Mouse (Mus musculus): ENCODE data around the gene Slc24a5.
"Not testable (repeated sequence)": the region's sequence is repeated elsewhere in the genome, so short reads cannot be mapped to it uniquely, and the experiment has no call there.

The Slc24a5 gene

GRCm38 (mm10) chr2:125067894-125068293 is at the start of gene Slc24a5:
Slc24a5 (plus strand) TSS chr2:125068124.
- DNase-seq (ENCODE audit: low spot score), result no peak

- no peak for DNase-seq (ENCODE audit: low spot score)
Observed at GRCm38 (mm10) chr2:125024386-125024785, 43.5 kb upstream of the Slc24a5 start.

- DNase-seq (ENCODE audit: low spot score), result no peak
Observed at GRCm38 (mm10) chr2:125026358-125027000, 41.4 kb upstream of the Slc24a5 start.

GRCm38 (mm10) chr2:125030591-125030990 is 37.3 kb upstream of the Slc24a5 start:
- DNase-seq (ENCODE audit: low spot score), result no peak

GRCm38 (mm10) chr2:125031111-125031510 is 36.8 kb upstream of the Slc24a5 start:
- DNase-seq (ENCODE audit: low spot score), result no peak

- DNase-seq (ENCODE audit: low spot score), result no peak
Observed at GRCm38 (mm10) chr2:125031562-125032257, 36.2 kb upstream of the Slc24a5 start.

GRCm38 (mm10) chr2:125032258-125032973 is 35.5 kb upstream of the Slc24a5 start:
- no peak for DNase-seq (ENCODE audit: low spot score)

- DNase-seq (ENCODE audit: low spot score), result no peak
Observed at GRCm38 (mm10) chr2:125033042-125033743, 34.7 kb upstream of the Slc24a5 start.

GRCm38 (mm10) chr2:125055316-125055903 is 12.5 kb upstream of the Slc24a5 start:
- DNase-seq (ENCODE audit: low spot score), result no peak

GRCm38 (mm10) chr2:125057250-125057815 is 10.6 kb upstream of the Slc24a5 start:
- no peak for DNase-seq (ENCODE audit: low spot score)

- DNase-seq (ENCODE audit: low spot score), result no peak
Observed at GRCm38 (mm10) chr2:125061451-125061850, 6.5 kb upstream of the Slc24a5 start.

- DNase-seq (ENCODE audit: low spot score), result no peak
Observed at GRCm38 (mm10) chr2:125062944-125063343, 5.0 kb upstream of the Slc24a5 start.

GRCm38 (mm10) chr2:125067373-125067772 is 551 bp upstream of the Slc24a5 start:
- no peak for DNase-seq (ENCODE audit: low spot score)

GRCm38 (mm10) chr2:125068696-125069095 is 772 bp downstream of the Slc24a5 start:
- DNase-seq (ENCODE audit: low spot score), result no peak

GRCm38 (mm10) chr2:125073056-125073780 is 5.3 kb downstream of the Slc24a5 start:
- DNase-seq (ENCODE audit: low spot score), result no peak

GRCm38 (mm10) chr2:125083879-125084278 is 16.0 kb downstream of the Slc24a5 start:
- no peak for DNase-seq (ENCODE audit: low spot score)

GRCm38 (mm10) chr2:125088757-125089156 is 20.8 kb downstream of the Slc24a5 start:
- no peak for DNase-seq (ENCODE audit: low spot score)

GRCm38 (mm10) chr2:125092123-125092522 is 24.2 kb downstream of the Slc24a5 start:
- DNase-seq (ENCODE audit: low spot score), result not testable (repeated sequence)

GRCm38 (mm10) chr2:125104491-125104890 is 36.6 kb downstream of the Slc24a5 start:
- not testable (repeated sequence) for DNase-seq (ENCODE audit: low spot score)

- not testable (repeated sequence) for DNase-seq (ENCODE audit: low spot score)
Observed at GRCm38 (mm10) chr2:125106536-125106935, 38.6 kb downstream of the Slc24a5 start.
